Mouse (Mus musculus) embryonic facial prominence, embryonic 14.5 days (tissue): ENCODE measurements around the gene Ckap2. TPM values are rescaled to one million over a fixed set of nuclear protein-coding genes. Genes with fewer than 3 reads are reported as not detected.
A peak's percentile ranks its signal among the peaks of the same experiment; 100 is the strongest.

Experiments used
- ATAC-seq: fragments of 200-750 bp; cut with Nextera tagmentation; 2 replicates; pipeline ENCODE4 v1.8.0; 2017; ENCODE audit warnings: low read depth, moderate number of reproducible peaks, moderate TSS enrichment
- DNase-seq: peaks from one replicate; pipeline ENCODE4 v3.0.0-alpha.2; 2015; ENCODE audit warnings: low spot score
- H3K27ac ChIP-seq: fragments of 300-500 bp; sonication (generic); replicated peaks from 2 replicates; pipeline ENCODE4 v1.5.1; 2014; ENCODE audit warnings: low read depth, mild to moderate bottlenecking, low read length, moderate library complexity
- H3K27me3 ChIP-seq: fragments of 300-500 bp; sonication (generic); replicated peaks from 2 replicates; pipeline ENCODE4 v1.6.1; 2014; ENCODE audit warnings: low read length; ENCODE audit not compliant: control insufficient read depth, insufficient read depth
- H3K36me3 ChIP-seq: fragments of 300-500 bp; sonication (generic); 2 replicates; pipeline ENCODE4 v1.6.1; 2014; ENCODE audit warnings: low read length, mixed read lengths; ENCODE audit not compliant: control insufficient read depth, insufficient read depth
- H3K4me1 ChIP-seq: fragments of 300-500 bp; sonication (generic); 2 replicates; pipeline ENCODE4 v1.6.1; 2014; ENCODE audit warnings: antibody characterized with exemption, low read length; ENCODE audit not compliant: control insufficient read depth, insufficient read depth
- H3K4me2 ChIP-seq: fragments of 300-500 bp; sonication (generic); 2 replicates; pipeline ENCODE4 v1.6.1; 2014; ENCODE audit warnings: low read depth, mild to moderate bottlenecking, low read length, moderate library complexity, mixed read lengths
- H3K4me3 ChIP-seq: fragments of 300-500 bp; sonication (generic); 2 replicates; pipeline ENCODE4 v1.5.1; 2014; ENCODE audit warnings: low read depth, mild to moderate bottlenecking, low read length
- H3K9ac ChIP-seq: fragments of 300-500 bp; sonication (generic); 2 replicates; pipeline ENCODE4 v1.6.1; 2014; ENCODE audit warnings: low read depth, mild to moderate bottlenecking, low read length, moderate library complexity, mixed read lengths
- H3K9me3 ChIP-seq: fragments of 300-500 bp; sonication (generic); 2 replicates; pipeline ENCODE4 v1.6.1; 2016; ENCODE audit warnings: low read length; ENCODE audit not compliant: control insufficient read depth
- WGBS: fragments of 180-500 bp; shearing (Covaris S2); extraction: QIAGEN DNeasy Blood & Tissue Kit; methylation state at CpG from one replicate; pipeline ENCODE4 v1.1.7; 2014; 5-methylcytosine and 5-hydroxymethylcytosine counted together
- polyA plus RNA-seq: library from polyadenylated mRNA; unstranded; fragments of >200 nt; fragmentation: Nextera tagmentation; extraction: Ambion mirVana; gene quantifications from 2 replicates; pipeline ENCODE4 v1.2.1, GENCODE M21; 2014

Gene Ckap2
- polyA plus RNA-seq, 1 experiment from 2014 or later, result 35.6 TPM

- ATAC-seq (no peak), DNase-seq (no peak)
- H3K4me3 ChIP-seq, result no peak overlapping the region
- H3K9ac ChIP-seq, result no peak overlapping the region
- H3K4me1 ChIP-seq, result no peaks in the 10 kb centered on the region
- no peak overlapping the region for H3K27ac ChIP-seq
- 87% methylated on average over 10 of the region's 10 CpGs for WGBS
- H3K9me3 ChIP-seq, result no peaks in the 10 kb centered on the region
- H3K4me2 ChIP-seq, result no peak overlapping the region
- H3K36me3 ChIP-seq, result peaks cover 28% of the 10 kb centered on the region
- H3K27me3 ChIP-seq, result no peaks in the 10 kb centered on the region
These were observed 21.2 kb downstream of the Ckap2 start for GRCm38 (mm10) chr8:22164431-22164830.

GRCm38 (mm10) chr8:22162206-22162605, 23.4 kb downstream of the Ckap2 start:
- DNase-seq (no peak), ATAC-seq (no peak)
- no peak overlapping the region for H3K4me3 ChIP-seq
- H3K4me2 ChIP-seq, result no peak overlapping the region
- no peaks in the 10 kb centered on the region for H3K9me3 ChIP-seq
- H3K4me1 ChIP-seq, result no peaks in the 10 kb centered on the region
- peaks cover 9% of the 10 kb centered on the region; the same call in 1 of the 2 replicates for H3K36me3 ChIP-seq
- no peaks in the 10 kb centered on the region for H3K27me3 ChIP-seq
- H3K27ac ChIP-seq, result no peak overlapping the region
- WGBS, result 82% methylated on average over 8 of the region's 8 CpGs
- H3K9ac ChIP-seq, result no peak overlapping the region

- Histone ChIP-seq H3K36me3 (peaks cover 15% of the 10 kb centered on the region; the same call in 1 of the 2 replicates), H3K27ac (no peak overlapping the region), H3K9me3 (no peaks in the 10 kb centered on the region), H3K9ac (no peak overlapping the region), H3K27me3 (no peaks in the 10 kb centered on the region), H3K4me3 (no peak overlapping the region), H3K4me1 (no peaks in the 10 kb centered on the region), H3K4me2 (no peak overlapping the region)
- no peak for ATAC-seq
- WGBS, result 75% methylated on average over 3 of the region's 3 CpGs
- peak; percentile 19 for DNase-seq
These were observed 35.3 kb downstream of the Ckap2 start for GRCm38 (mm10) chr8:22150345-22150663.

- H3K27ac ChIP-seq, result no peak overlapping the region
- no peaks in the 10 kb centered on the region for H3K4me1 ChIP-seq
- 88% methylated on average over 11 of the region's 11 CpGs for WGBS
- H3K27me3 ChIP-seq, result no peaks in the 10 kb centered on the region
- ATAC-seq, result no peak
- H3K9ac ChIP-seq, result no peak overlapping the region
- DNase-seq, result no peak
- no peaks in the 10 kb centered on the region for H3K9me3 ChIP-seq
- no peak overlapping the region for H3K4me3 ChIP-seq
- no peak overlapping the region for H3K4me2 ChIP-seq
- peaks cover 15% of the 10 kb centered on the region; the same call in 1 of the 2 replicates for H3K36me3 ChIP-seq
These were observed 35.8 kb downstream of the Ckap2 start for GRCm38 (mm10) chr8:22149643-22150344.

- ATAC-seq (no peak), DNase-seq (no peak)
- Histone ChIP-seq H3K9ac (no peak overlapping the region), H3K4me2 (no peak overlapping the region), H3K9me3 (no peaks in the 10 kb centered on the region), H3K4me3 (no peak overlapping the region), H3K27ac (no peak overlapping the region), H3K27me3 (no peaks in the 10 kb centered on the region), H3K36me3 (peaks cover 15% of the 10 kb centered on the region; the same call in 1 of the 2 replicates), H3K4me1 (no peaks in the 10 kb centered on the region)
- WGBS, result 88% methylated on average over 7 of the region's 7 CpGs
These were observed 37.3 kb downstream of the Ckap2 start for GRCm38 (mm10) chr8:22148367-22148740.

GRCm38 (mm10) chr8:22147706-22148366, 37.8 kb downstream of the Ckap2 start:
- Histone ChIP-seq H3K9me3 (no peaks in the 10 kb centered on the region), H3K4me1 (no peaks in the 10 kb centered on the region), H3K4me2 (no peak overlapping the region), H3K36me3 (peaks cover 15% of the 10 kb centered on the region; the same call in 1 of the 2 replicates), H3K27ac (no peak overlapping the region), H3K4me3 (no peak overlapping the region), H3K9ac (no peak overlapping the region), H3K27me3 (no peaks in the 10 kb centered on the region)
- ATAC-seq (no peak), DNase-seq (no peak)
- WGBS, result 70% methylated on average over 9 of the region's 9 CpGs

GRCm38 (mm10) chr8:22145831-22146230, 39.8 kb downstream of the Ckap2 start:
- Histone ChIP-seq H3K9me3 (no peaks in the 10 kb centered on the region), H3K27me3 (no peaks in the 10 kb centered on the region), H3K27ac (no peak overlapping the region), H3K36me3 (peaks cover 15% of the 10 kb centered on the region; the same call in 1 of the 2 replicates), H3K4me2 (no peak overlapping the region), H3K9ac (no peak overlapping the region), H3K4me3 (no peak overlapping the region), H3K4me1 (no peaks in the 10 kb centered on the region)
- WGBS, result 79% methylated on average over 6 of the region's 6 CpGs
- ATAC-seq (no peak), DNase-seq (no peak)

- no peak for ATAC-seq
- whole genome bisulfite sequencing, result 92% methylated on average over 1 of the region's 1 CpGs
These were observed 41.7 kb downstream of the Ckap2 start for GRCm38 (mm10) chr8:22143764-22144491.

More at GRCm38 (mm10) chr8:22143764-22144491, 41.7 kb downstream of the Ckap2 start:
- no peaks in the 10 kb centered on the region for H3K4me1 ChIP-seq
- 0 out of 2 replicates have a peak, but pooled peaks cover 11% of the 10 kb centered on the region for H3K36me3 ChIP-seq
- no peak for DNase-seq
- no peak overlapping the region for H3K27ac ChIP-seq
- no peak overlapping the region for H3K4me3 ChIP-seq
- H3K9me3 ChIP-seq, result no peaks in the 10 kb centered on the region
- no peaks in the 10 kb centered on the region for H3K27me3 ChIP-seq
- H3K4me2 ChIP-seq, result no peak overlapping the region
- no peak overlapping the region for H3K9ac ChIP-seq
